Mouse (Mus musculus) layer of hippocampus, postnatal 14 days (tissue): ENCODE data around the gene Glb1. TPM values are rescaled to one million over a fixed set of nuclear protein-coding genes. Genes with fewer than 3 reads are reported as not detected.
A peak's percentile ranks its signal among the peaks of the same experiment; 100 is the strongest.
"Not testable (repeated sequence)": the region's sequence is repeated elsewhere in the genome, so short reads cannot be mapped to it uniquely, and the experiment has no call there.

ENCODE experiments used
- DNase-seq, 2 experiments: peaks; one replicate each; pipeline ENCODE4 v3.0.0; 2021 to 2022; ENCODE audit warnings: low spot score in 2 of 2, mixed read lengths in 1 of 2
- total RNA-seq, 2 experiments: library from RNA; stranded (reverse); gene quantifications; 2 replicates each; pipeline ENCODE4 v1.2.3; 2021

The Glb1 gene
- total RNA-seq, 2 experiments from 2014 or later: 25.2 to 27.6 TPM

DNA sequence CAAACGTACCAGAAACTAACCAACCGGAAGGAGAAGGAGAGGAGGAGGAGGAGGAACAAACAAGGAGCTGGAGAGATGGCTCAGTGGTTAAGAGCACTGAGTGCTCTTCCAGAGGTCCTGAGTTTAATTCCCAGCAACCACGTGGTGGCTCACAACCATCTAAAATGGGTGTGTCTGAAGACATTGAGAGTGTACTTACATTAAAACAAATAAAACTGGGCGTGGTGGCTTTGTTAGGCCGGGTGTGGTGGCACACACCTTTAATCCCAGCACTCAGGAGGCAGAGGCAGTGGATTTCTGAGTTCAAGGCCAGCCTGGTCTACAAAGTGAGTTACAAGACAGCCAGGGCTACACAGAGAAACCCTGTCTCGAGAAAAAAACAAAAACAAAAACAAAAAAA is 6.7 kb upstream of the Glb1 start:
- DNase-seq: not testable (repeated sequence)

DNA sequence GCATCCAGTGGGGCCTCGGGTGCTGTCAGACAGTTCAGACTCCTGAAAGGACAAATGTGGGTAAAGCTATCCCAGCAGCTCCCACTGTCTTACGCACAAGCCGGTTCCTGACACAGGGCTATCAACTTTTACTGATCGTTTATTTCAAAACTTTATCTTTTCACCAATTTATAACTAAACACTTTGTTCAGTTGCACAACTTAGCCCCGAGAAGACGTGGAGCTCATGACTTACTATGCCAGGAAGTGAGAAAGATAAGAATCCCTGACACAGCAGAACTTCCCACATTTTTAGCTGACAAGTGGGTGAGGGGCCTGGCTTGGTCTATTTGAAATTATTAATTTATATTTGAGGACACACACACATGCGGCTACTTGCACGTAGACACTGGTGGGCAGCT is 6.2 kb upstream of the Glb1 start:
- no peak for DNase-seq

DNA sequence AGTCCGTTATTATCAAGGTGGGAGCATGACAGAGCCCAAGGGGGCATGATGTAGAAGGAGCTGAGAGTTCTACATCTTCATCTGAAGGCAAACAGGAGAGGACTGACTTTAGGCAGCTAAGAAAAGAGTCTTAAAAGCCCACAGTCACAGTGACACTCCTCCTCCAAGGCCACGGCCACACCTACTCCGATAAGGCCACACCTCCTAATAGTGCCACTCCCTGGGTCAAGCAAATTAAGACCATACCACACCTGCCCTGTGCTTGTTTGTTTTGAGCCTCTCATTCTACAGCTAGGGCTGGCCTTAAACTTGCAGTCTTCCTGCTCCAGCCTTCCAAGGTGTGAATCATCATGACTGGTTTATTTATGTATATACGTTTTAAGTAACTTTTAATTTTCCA is 5.6 kb upstream of the Glb1 start:
- no peak for DNase-seq

DNA sequence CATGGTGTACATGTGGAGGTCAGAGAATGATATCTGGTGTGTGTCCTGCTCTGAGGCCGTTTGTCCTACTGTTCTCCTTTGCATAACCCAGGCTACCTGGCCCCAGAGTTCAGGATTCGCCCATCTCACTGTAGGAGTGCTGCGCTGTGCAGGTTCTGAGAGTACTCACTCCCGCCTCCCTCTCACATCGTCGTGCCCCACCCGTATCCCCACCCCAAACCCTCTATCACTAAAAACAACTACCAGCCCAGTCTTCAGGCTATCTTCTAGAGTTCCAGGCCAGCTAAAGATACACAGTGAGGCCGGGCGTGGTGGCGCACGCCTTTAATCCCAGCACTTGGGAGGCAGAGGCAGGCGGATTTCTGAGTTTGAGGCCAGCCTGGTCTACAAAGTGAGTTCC is 1.2 kb upstream of the Glb1 start:
- no peak for DNase-seq

DNA sequence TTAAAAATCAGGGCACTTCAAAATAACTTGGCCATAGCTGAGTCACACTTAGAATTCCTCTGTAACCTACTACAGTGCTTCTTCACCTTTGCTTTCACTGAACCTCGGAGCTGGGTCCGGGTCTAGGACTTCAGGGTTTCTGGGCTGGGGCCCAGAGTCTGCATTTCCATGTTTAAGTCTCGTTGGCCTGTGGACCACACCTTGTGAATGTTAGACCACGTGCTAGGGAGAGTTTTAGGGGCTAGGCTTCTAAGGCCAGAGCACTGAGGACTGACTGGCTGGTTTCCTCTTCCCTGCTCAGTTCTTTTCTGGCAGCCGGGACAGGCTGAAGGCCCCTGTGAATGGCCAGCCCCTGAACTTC is 308 bp upstream of the Glb1 start:
- no peak for DNase-seq

DNA sequence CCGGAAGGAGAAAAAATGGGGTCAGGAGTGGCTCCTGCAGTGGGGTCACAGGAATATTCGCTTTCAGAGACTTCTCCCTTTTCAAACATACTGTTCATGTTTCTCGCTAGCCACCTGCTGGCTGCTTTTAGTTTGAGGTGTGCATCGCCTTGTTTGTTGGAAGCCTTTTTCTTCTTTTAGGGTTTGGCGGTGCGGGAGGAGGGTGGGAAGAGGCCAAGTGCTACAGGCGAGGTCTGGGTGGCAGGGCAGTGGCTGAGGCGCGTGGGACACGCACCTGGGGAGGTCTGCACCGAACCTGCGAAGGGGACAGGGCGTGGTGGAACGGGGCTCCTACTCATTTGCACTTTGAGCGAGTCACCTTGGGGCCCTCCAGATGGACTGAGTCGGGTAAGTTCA is 807 bp downstream of the Glb1 start:
- DNase-seq: no peak

DNA sequence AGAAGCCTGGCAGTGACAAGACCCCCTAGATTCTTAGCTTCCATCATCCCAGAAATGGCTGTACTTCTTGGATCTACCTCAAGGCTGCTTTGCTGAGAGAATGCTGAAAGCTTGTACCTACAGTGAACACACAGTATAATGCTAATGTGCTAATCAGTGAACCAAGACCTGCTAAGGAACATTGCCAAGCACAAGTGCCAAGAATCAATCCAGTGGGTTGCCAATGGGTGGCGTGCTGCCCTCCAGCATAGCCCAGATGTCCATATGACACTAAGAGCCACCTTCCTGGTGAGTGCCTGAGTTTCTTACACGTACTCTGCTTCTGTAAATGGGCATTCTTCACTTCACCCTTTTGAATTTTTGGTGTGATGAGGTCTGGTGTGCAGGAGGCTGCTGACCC is 6.8 kb downstream of the Glb1 start:
- no peak for DNase-seq

DNA sequence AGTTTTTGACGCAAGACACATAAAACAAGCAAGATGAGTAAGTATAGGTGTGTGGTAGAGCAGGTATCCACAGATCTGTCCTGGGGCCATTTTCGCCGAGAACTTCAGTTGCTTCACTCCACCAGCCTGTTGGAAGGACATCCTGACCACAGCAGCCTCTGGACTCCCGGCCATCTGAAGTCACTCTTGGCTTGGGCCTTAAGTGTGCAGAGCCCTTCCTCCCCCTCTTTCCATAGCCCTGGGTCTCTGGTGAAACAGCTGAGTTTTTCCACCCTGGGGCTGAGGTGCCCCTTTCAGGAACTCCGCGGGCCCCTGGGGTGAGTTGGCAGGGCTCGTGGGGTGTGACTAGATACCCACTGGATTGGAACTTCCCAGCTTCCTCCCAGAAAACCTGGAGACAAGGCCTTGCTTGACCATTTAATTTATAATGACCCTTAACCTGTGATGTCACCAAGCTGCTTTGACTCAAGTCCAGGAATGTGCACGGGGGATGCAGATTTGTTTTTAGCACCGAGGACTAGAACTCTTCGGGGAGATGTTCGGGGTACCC is 9.5 kb downstream of the Glb1 start:
- DNase-seq: no peak

DNA sequence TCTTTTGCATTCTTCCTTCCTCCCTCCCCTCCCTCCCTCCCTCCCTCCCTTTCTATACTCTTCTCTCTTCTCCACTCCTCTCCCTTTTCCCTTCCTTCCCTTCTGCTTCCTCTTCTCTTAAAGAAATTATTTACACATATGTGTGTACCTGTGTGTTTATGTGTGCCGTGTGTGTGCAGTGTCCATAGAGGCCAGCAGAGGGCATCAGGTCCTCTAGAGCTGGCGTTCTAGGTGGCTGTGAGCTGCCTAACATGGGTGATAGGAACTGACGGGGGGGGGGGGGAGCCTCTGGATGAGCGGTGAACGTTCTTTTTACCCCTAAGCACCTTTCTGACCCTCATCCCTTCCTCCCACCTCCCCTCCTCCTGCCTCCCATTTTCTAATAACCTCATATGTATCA is 10.4 kb downstream of the Glb1 start:
- DNase-seq: no peak

DNA sequence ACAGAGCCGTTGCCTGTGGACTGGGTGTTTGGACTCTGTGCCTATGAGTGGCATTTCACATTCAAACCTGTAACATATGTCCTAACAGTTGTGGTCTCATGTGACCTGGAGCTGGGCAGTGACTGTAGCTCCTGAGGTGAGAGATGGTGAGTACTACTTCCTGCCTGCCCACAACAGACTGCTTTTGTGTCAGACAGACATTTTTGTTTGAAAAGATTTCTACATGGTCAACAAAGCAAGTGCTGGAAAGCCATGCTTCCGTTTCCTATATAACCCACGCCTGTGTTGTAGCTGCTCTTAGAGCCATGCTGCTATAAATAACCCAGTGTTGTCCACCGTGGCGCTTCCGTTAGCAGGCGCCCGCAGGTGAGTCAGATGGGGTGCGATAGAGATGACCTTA is 11.5 kb downstream of the Glb1 start:
- no peak for DNase-seq

DNA sequence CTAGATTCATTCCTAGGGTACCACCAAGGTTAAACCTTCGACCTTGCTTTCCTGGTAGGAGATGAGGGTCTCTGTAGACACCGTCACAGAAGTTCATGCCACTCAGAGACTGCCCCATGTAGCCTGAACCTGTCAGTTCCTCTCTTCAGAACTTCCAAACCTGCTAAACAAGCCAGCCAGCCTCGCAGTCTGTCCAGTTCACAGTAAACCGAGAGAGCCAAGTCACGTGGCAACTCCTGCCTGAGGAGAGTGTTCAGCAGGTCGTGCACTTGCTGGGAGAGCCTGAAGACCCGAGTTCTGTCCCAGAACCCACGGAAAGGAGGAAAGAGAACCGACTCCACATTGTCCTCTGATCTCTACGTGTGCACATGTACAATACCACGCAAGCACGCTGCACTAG is 13.0 kb downstream of the Glb1 start:
- DNase-seq: no peak

DNA sequence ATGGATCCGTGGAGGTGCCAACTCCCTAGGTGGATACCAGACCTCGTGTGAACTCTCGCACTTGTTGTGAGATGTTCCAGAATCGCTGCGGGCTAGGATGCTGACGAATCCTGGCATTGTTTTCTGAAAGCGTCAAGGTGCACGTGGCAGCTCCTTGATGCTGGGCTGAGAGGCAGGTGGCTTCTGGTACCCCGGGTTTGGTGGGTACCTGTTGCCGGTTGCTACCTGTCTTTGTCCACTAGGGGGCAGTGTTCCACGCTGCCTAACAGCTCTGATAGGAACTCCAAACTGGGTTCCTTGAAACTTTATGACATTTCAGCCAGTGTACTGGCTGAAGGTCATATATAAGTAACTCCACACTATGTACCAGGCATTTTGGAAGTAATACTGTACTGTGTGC is 14.8 kb downstream of the Glb1 start:
- DNase-seq: peak; percentile 35 to 43

DNA sequence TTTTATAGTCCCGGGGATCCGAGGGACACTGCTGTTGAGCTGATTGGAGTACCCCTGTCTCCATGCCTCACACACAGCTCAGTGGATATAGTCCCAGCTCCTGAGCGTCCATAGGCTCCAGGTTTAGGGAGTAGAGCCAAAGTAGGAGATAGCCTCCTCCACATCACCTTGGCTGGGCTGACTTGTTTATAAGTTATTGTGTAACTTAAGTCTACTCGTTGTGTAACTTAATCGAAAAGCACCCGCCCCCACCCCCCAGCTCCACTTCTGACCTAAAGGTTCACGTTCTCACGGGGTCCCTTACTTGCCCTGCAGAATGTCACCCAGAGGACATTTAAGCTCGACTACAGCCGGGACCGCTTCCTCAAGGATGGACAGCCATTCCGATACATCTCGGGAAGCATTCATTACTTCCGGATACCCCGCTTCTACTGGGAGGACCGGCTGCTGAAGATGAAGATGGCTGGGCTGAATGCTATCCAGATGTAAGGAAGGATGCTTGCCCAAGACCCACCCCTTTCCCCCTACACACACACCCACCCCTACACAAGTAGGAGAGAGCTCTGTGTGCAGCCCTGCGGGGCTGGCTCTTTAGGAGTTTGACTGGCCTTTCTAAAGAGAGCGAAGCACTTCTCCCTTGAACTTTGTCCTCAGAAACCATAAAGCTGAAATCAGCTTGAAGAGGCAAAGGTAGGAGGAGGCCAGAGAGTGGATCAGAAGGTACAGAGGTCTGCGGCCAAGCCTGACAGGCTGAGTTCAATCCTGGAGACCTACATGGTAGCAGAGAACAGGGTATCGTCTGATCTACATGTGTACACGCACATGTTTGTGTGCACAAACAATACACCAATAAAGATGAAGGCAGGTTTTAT is 16.0 kb downstream of the Glb1 start:
- DNase-seq: no peak

DNA sequence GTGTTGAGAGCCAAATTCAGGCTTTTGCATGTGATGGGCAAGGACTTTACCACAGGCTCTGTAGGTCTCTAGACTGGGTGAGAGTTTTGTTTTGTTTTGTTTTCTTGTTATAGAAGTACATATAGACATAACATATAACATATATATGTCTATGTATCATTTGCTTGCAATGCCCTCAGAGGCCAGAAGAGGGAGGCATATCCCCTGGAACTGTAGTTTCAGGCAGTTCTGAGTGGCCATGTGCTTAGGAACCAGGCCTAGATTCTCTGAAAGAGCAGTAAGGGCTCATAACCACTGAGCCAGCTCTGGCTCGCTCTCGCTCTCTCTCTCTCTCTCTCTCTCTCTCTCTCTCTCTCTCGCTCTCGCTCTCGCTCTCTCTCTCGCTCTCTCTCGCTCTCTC is 17.3 kb downstream of the Glb1 start:
- DNase-seq: no peak

DNA sequence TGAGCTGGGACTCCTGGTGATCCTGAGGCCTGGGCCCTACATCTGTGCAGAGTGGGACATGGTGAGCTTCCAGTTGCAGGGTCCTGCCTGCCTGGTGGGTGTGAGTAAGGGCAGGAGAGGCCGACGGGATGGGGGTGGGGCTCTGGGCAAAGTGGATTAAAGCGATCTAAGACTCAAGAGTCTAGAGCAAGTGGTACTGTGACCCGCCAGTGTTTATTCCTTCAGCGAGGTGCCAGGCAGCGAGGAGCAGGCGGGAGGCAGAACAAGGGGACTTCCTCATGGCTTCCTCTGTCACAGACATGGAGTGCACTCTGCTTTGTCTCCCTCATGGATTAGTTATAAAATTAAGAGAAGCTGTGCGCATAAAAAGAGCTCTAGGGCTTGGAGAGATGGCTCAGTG is 19.6 kb downstream of the Glb1 start:
- no peak for DNase-seq

DNA sequence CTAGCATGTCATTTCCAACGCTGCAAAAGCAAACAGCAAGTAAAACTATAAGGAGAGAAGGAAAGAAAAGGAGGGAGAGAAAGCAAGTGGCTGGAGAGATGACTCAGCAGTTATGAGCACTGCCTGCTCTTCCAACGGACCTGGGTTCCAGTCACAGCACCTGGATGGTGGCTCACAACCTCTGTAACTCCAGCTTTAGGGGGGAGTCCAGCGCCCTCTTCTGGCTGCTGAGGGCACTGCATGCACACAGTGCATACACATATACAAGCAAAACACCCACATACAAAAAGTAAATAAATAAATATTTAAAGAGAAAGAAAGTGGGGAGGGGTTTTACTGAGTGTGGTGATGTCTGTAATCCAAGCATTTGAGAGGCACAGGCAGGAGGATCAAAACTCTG is 20.2 kb downstream of the Glb1 start:
- no peak for DNase-seq

DNA sequence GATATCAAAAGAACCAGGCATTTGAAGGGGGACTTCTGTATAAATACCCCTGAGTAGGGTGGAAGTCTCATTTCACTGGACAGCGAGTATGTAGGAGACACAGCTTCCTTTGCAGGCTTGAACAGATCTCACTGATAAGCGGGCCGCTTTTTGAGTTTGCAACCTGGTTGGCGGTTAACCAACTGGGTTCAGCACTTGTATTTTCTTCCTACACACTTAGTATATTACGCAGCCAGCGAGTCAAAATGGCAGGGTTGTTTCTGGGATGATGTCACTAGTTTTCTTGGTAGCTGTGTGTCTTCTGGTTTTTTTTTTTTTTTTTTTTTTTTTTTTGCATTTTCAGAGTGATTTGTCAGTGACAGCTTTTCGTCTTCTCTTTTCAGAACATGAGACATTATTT is 20.9 kb downstream of the Glb1 start:
- no peak for DNase-seq

DNA sequence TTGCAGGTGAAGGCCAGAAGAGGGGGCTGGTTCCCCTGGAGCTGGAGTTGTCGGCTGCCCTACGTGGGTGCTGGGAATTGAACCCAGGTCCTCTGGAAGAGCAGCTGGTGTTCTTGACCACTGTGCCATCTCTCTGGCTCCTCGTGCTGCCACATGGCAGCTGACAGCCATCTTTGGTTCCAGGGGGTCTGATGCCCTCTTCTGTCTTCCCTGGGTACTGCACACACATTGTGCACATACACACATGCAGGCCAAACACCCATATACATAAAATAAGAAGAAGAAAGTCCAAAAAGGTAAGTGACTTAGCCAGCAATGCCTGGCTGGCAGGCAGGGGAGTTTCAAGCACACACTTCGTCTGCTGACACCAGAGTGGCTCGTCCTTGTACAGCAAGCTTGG is 24.7 kb downstream of the Glb1 start:
- no peak for DNase-seq

DNA sequence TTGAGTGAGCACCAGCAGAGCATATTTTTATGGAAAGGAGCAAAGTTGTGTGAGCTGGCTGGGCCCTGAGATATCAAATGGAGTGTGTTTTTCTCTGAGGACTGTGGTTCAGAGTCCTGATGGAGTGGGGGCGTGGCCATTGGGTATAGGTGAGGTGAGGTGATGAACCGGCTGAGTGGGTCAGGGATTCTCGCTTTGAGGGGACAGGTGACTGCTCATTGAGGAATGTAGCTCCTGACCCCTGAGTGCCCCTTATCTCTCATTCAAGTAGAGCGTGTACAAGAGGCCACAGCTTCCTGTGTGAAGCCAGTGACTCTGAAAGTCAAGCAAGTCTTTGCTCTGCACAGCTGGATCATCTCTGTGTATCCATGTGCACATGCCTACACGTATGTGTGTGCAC is 25.3 kb downstream of the Glb1 start:
- no peak for DNase-seq

DNA sequence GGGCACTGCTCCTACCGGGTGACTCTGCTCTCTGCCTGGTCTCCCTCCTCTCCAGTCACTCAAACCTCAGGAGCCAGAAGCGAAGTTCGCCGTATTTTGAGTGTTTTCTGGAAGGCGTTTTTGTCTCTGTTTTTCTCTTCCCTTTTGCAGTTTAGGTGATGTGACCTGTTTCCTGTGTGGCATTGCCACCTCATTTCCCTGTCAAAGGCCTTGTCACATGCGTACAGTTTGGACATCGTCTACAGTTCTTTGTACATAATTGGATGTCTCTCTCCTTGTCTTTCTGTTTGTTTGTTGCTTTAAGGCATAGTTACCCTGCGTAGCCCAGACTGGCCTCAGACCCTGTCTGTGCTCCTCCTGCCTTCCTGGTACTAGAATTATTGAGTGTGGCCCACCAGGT is 26.5 kb downstream of the Glb1 start:
- no peak for DNase-seq

DNA sequence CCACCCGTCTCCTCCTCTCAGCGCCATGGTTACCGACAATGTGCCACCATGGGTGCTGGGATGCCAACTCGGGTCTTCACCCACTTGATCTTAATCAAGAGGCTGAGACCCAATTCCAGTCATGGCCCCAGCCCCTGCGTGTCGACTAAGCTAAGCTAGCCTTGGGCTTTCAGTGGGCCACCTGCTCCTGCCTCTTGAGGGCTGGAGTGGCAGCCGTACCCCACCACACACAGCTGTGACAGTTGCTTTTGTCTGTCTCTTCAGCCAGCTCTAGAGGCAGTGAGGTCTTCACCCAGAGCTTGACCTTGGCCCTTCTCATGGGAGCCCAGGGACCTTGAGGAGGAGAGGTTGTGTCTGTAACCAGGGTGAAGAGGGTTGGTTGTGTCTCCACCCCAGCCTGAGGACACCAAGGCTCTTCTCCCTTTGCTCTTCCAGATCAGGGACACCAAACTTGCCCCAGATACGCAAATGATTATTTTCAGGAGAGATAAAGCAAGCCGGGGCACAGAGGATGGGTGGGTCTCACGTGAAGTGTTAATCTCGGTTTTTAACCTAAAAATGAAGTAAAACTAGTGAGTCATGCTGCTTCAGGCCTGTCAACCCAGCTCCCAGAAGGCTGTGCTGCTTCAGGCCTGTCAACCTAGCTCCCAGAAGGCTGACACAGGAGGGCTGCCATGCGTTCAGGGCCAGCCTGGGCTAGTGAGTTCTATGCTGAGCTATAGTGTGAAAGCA is 27.4 kb downstream of the Glb1 start:
- no peak for DNase-seq

DNA sequence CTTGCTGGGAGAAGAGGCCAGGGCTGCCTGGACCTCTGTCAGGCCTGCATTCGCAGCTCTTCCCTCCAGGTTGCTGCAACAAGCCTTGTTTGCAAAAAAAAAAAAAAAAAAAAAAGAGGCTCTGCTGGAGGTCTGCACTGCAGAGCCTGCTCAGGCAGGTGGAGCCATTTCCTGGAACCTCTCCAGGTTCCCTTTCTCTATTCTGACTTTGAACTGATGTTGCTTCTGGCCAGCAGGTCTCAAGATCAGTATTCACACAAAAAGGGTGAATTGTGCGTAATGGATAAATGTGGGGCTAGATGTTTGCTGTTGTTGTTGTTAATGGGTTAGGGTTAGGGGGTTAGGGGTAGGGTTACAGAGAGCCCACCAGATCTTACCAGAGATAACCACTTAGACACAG is 34.8 kb downstream of the Glb1 start:
- no peak for DNase-seq

DNA sequence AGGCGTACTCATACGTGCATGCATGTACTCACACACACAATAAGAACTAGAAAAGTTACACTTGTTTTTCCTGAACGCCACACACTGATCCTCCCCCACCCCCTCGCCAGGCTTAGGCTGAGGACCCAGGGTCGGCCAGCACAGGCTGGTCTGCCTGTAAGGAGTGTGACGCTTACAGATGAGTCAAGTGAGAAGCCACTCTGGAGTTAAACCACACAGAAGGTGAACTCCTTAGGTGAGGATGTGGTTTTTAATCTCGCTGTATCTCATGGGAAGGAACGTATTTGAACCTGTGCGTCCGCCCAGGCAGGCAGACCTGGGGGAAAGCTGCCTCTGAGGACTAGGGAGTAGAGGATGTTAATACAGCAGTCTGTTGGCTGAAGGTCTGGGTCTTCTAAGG is 39.7 kb downstream of the Glb1 start:
- DNase-seq: no peak
